Mouse (Mus musculus) small intestine, adult 2 months (tissue): ENCODE measurements around the gene Tuft1. TPM values are rescaled to one million over a fixed set of nuclear protein-coding genes. Genes with fewer than 3 reads are reported as not detected.

ENCODE experiments used
- H3K27ac ChIP-seq: fragments of 200-500 bp; 2 replicates; pipeline ENCODE4 v1.5.1; 2012; ENCODE audit warnings: low read depth, low read length, control low read depth, inconsistent platforms; ENCODE audit not compliant: insufficient read depth
- H3K27me3 ChIP-seq: fragments of 200-500 bp; 2 replicates; pipeline ENCODE4 v1.6.1; 2012; ENCODE audit warnings: mild to moderate bottlenecking, moderate library complexity, low read length, inconsistent platforms; ENCODE audit not compliant: control insufficient read depth, insufficient read depth
- H3K36me3 ChIP-seq: fragments of 200-500 bp; 2 replicates; pipeline ENCODE4 v1.6.1; 2012; ENCODE audit warnings: mild to moderate bottlenecking, low read length, control low read depth, inconsistent platforms; ENCODE audit not compliant: control insufficient read depth, insufficient read depth
- H3K4me1 ChIP-seq: fragments of 200-500 bp; 2 replicates; pipeline ENCODE4 v1.6.1; 2012; ENCODE audit warnings: low read length, inconsistent platforms, mixed read lengths; ENCODE audit not compliant: control insufficient read depth, insufficient read depth, insufficient read length
- H3K4me3 ChIP-seq: fragments of 200-500 bp; 2 replicates; pipeline ENCODE4 v1.5.1; 2012; ENCODE audit warnings: low read depth, mild to moderate bottlenecking, control low read depth, inconsistent platforms, low read length, moderate library complexity
- CTCF ChIP-seq: fragments of 200-500 bp; IDR thresholded peaks from 2 replicates; pipeline ENCODE4 v1.5.1; 2012; ENCODE audit warnings: low read depth, mild to moderate bottlenecking, control low read depth, inconsistent platforms, low read length, moderate library complexity, mixed read lengths; ENCODE audit not compliant: insufficient replicate concordance, insufficient read length; ENCODE audit errors: extremely low read depth
- POLR2A ChIP-seq: fragments of 200-500 bp; IDR thresholded peaks from 2 replicates; pipeline ENCODE4 v1.6.1; 2012; ENCODE audit warnings: low read depth, mild to moderate bottlenecking, control low read depth, inconsistent platforms, low read length, moderate library complexity
- WGBS: fragments of 180-500 bp; shearing (Covaris S2); methylation state at CpG from one replicate; pipeline ENCODE4 v1.1.7; 2018; 5-methylcytosine and 5-hydroxymethylcytosine counted together
- polyA plus RNA-seq: library from polyadenylated mRNA; depleted of rRNA; stranded (reverse); fragments of >200 nt; gene quantifications from 2 replicates; pipeline ENCODE4 v1.2.3, GENCODE M21; 2012; rRNA removed

The Tuft1 gene
- polyA plus RNA-seq, 1 experiment, result 47.4 TPM

GRCm38 (mm10) chr3:94563163-94563562 is 95.5 kb downstream of the Tuft1 start:
- H3K4me3 ChIP-seq, result no peak overlapping the region
- peaks cover 15% of the 10 kb centered on the region for H3K36me3 ChIP-seq
- TF ChIP-seq CTCF (no peak), POLR2A (no peak)
- no peaks in the 10 kb centered on the region for H3K27me3 ChIP-seq
- no peak overlapping the region for H3K27ac ChIP-seq
- WGBS, result 93% methylated on average over 3 of the region's 3 CpGs
- 0 out of 2 replicates have a peak, but pooled peaks cover 2% of the 10 kb centered on the region for H3K4me1 ChIP-seq

Other genes starting within 250 kb of the Tuft1 start
- not detected in 2 replicates for gene Tdrkh, start 245.6 kb downstream of the Tuft1 start, polyA plus RNA-seq
- 17.3 and 20.6 TPM in 2 replicates for gene Mrpl9, start 215.6 kb downstream of the Tuft1 start, polyA plus RNA-seq
- gene Oaz3, start 215.0 kb downstream of the Tuft1 start, polyA plus RNA-seq, result not detected in 2 replicates
- 12.1 and 26.1 TPM in 2 replicates for gene Celf3, start 180.6 kb downstream of the Tuft1 start, polyA plus RNA-seq
- gene Riiad1, start 178.5 kb downstream of the Tuft1 start, polyA plus RNA-seq, result 0.23 TPM in 1 of 2 replicates, not detected in the other
- 2.3 and 3.4 TPM in 2 replicates for gene Snx27, start 76.2 kb downstream of the Tuft1 start, polyA plus RNA-seq
- gene Gm10972, start 15.8 kb downstream of the Tuft1 start, polyA plus RNA-seq, result not detected in 2 replicates
- 2.1 and 2.4 TPM in 2 replicates for gene Selenbp2, start 34.7 kb upstream of the Tuft1 start, polyA plus RNA-seq
- gene Cgn, start 127.6 kb upstream of the Tuft1 start, polyA plus RNA-seq, result 12.6 and 31.3 TPM in 2 replicates
- 6.1 and 8.0 TPM in 2 replicates for gene Pogz, start 178.7 kb upstream of the Tuft1 start, polyA plus RNA-seq
- gene Psmb4, start 228.1 kb upstream of the Tuft1 start, polyA plus RNA-seq, result 98.8 and 173 TPM in 2 replicates